Mouse (Mus musculus) ES-E14 (cell line): ENCODE measurements around the gene Gm20441.

Source experiments
- HCFC1 ChIP-seq: IDR thresholded peaks from 2 replicates; pipeline ENCODE4 v1.6.1; 2012; ENCODE audit warnings: low read length, inconsistent platforms, borderline replicate concordance; ENCODE audit not compliant: insufficient read depth
- MAFK ChIP-seq: IDR thresholded peaks from 2 replicates; pipeline ENCODE4 v1.6.1; 2014; ENCODE audit warnings: mild to moderate bottlenecking, low read depth, low read length, inconsistent platforms; ENCODE audit not compliant: insufficient read depth
- ZC3H11A ChIP-seq: IDR thresholded peaks from 2 replicates; pipeline ENCODE4 v1.6.1; 2012; ENCODE audit warnings: low read depth, mild to moderate bottlenecking, inconsistent platforms, low read length, borderline replicate concordance

DNA sequence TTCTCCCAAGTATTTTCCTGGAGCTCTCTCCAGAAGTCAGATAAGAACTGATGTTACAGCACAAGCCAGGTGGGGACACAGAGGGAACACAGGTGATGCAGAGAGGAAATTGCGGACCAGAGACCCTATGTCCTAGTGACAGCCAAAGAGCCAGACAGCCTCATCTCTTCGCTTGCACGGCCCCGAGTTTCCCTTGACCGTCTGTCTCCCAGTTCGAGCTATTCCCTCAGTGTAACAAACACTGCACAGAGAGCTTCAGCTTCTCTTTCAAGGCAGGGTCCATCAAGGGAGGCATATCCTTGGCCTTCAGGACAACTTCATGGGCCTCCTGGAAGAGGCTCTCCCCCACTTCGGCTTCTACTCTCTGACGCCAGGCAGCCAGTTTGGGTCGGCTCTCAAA is 6.2 kb downstream of the Gm20441 start:
- TF ChIP-seq HCFC1 = no peak
- TF ChIP-seq ZC3H11A = no peak
- TF ChIP-seq MAFK = no peak
